Mouse (Mus musculus) heart, adult 8-10 months (tissue): Measurements from ENCODE around the gene Clta. TPM values are rescaled to one million over a fixed set of nuclear protein-coding genes. Genes with fewer than 3 reads are reported as not detected.

Source experiments
- DNase-seq: peaks from one replicate; pipeline ENCODE4 v3.0.0; 2022; ENCODE audit warnings: low spot score
- total RNA-seq, 4 experiments: library from RNA; stranded (reverse); gene quantifications; 2 replicates each; pipeline ENCODE4 v1.2.4; 2022

Clta gene
- total RNA-seq, 4 experiments from 2014 or later, result 67.0 to 78.6 (median 70.5) TPM

DNA sequence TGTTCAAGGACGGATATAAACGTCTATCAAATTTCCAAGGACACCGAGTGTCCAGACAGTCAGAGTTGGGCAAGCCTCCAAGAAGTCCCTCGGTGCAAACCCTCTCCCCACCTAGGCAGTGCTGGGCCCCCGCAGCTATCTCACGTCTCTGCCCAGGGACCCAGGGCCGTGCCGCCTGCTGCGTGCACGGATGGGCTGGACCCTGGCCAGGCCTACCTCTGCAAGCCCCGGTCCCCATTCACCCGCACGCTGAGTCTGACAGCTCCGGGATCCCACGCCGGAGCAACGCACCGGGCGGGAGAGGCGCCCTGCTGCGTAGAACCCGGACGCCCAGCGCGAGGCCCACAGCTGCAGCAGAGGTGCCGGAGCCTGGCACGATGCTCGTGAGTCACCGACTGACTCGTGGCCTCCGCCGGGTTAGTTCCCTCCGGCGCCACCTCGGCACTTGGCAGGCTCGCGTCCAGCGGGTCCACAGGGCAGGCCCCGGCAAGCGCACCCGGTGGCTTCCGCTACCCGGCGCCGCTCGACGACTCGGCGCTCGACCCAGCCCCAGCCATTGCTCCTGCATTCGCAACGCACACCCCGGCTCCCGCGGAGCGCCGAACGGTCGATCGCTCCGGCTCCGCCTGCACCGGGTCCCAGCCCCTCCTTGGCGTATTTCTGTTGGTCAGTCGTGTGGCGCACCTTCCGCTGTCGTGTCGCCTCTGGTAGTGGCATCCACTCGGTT, 68.1 kb downstream of the Clta start:
- peak; percentile 90 for DNase-seq

DNA sequence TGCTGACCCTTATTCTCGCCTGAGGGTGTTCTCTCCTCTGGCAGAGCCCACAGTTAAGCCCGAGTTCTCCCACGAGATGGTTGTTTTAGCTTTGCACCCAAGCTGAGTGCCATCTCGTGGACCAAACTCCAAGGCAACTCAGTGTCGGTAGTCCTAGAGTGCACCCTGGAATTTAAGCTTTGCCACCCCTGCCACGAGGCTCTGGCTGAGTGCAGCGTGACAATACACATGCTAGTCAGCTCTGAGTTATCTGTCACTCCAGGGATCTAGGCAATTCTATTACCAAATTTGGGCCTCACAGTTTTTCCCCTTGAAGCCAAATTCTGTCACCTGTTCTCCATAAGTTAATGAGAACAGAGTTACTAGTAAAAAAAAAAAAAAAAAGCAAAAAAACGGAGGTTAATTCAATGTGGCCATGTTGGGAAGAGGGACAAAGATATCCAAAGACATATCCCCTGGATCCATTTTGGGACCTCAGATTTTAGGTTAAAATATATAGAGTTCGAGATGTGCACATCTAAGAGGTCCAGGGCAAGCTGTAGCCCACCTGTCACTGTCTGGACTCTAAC, 68.7 kb downstream of the Clta start:
- DNase-seq, result no peak

DNA sequence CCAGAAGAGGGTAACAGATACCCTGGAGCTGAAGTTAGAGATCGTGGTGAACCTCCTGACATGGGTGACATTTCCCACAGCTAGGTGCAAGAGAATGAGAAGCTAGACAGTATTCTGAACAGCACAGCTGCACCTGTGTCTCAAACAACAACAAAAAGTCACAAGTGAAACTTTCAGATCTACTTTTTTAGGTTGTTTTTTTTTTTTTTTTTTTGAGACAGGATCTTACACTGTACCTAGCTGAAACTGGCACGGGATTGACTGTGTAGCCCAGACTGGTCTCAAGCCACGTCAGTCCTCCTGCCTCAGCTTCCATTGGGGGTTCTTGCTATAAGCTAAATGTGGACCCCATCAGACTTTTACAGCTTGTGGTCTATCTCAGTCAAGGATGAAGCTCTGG, 69.5 kb downstream of the Clta start:
- DNase-seq, result no peak

DNA sequence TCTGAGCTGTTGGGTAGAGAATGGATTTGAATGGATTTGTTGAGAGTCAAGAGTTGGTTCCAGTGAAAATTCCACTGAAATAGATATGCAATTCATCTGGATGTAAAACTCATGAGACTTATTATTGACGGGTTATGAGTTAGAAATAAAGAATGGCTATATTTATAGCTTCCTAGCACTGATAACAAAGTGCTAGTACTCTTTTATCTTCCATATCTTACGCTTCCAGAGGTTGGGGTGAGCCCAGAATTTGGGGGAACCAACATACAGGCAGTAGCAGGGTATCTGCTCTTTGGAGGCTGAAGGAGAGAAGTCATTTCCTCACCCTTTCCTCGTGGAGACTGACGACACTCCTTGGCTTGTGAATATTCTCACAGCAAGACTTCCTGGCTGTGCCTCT, 70.2 kb downstream of the Clta start:
- DNase-seq, result no peak

DNA sequence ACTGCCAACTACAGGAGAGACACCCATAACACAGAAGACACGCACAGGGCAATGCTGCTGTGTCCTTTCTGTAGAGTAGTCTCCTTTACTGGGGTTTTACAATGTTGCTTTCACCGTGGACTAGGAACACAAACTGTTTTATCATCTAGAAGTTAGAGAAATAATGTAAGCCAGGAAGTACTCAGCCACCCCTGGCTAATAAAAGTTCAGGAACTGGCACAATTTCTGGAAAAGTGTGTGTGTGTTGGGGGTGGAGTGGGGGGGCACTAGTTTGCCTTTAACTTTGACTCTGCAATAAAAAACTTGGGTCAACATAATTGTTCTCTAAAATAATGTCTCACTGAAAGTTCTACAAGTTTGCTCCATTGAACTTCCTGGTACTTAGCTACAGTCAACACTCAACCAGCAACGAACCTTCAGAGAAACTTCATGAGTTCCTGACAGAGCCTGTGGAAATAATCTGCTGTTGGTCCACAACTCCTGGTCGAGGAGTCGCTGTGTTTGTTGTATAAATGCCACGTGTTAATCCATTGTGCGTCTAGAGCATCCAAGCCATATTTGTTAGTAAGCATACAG, 74.2 kb downstream of the Clta start:
- DNase-seq, result no peak

Other genes starting within 250 kb of the Clta start
- gene Olfr159, start 233.4 kb upstream of the Clta start, total RNA-seq, result not detected
- gene Olfr156, start 180.6 kb upstream of the Clta start, total RNA-seq, result not detected
- not detected for gene Olfr157, start 164.3 kb upstream of the Clta start, total RNA-seq
- gene Olfr155, start 152.9 kb upstream of the Clta start, total RNA-seq, result not detected
- gene Reck, start 128.9 kb upstream of the Clta start, total RNA-seq, result 1 to 10 TPM; 4.4 to 5.7 (median 5.2) TPM
- gene Glipr2, start 47.1 kb upstream of the Clta start, total RNA-seq, result 1 to 10 TPM; 2.3 to 5.2 (median 2.8) TPM
- gene Ccin, start 21.0 kb upstream of the Clta start, total RNA-seq, result not detected
- 10 to 100 TPM; 27.6 to 37.9 (median 30.9) TPM for gene Gne, start 79.7 kb downstream of the Clta start, total RNA-seq
- gene Rnf38, start 229.3 kb downstream of the Clta start, total RNA-seq, result 10 to 100 TPM; 23.2 to 31.2 (median 26.0) TPM